Mouse (Mus musculus) C2C12 (cell line): Measurements from ENCODE around the gene Rere. TPM values are rescaled to one million over a fixed set of nuclear protein-coding genes. Genes with fewer than 3 reads are reported as not detected.
A peak's percentile ranks its signal among the peaks of the same experiment; 100 is the strongest.
"Not testable (repeated sequence)": the region's sequence is repeated elsewhere in the genome, so short reads cannot be mapped to it uniquely, and the experiment has no call there.

Experiments
- H3K27me3 ChIP-seq: one replicate; pipeline ENCODE4 v1.6.1; 2011; ENCODE audit not compliant: control insufficient read depth, insufficient read depth, insufficient read length
- H3K36me3 ChIP-seq: one replicate; pipeline ENCODE4 v1.6.1; 2011; ENCODE audit not compliant: control insufficient read depth, insufficient read depth
- H3K4me3 ChIP-seq: one replicate; pipeline ENCODE4 v1.5.1; 2011; ENCODE audit warnings: mild to moderate bottlenecking, control low read depth; ENCODE audit not compliant: poor library complexity, insufficient read depth, severe bottlenecking
- H3K79me2 ChIP-seq: one replicate; pipeline ENCODE4 v1.6.1; 2011; ENCODE audit not compliant: control insufficient read depth, insufficient read depth
- H3K79me3 ChIP-seq: one replicate; pipeline ENCODE4 v1.6.1; 2011; ENCODE audit warnings: low read depth, control low read depth
- H3ac ChIP-seq: one replicate; pipeline ENCODE3; 2011; ENCODE audit warnings: low read depth; ENCODE audit not compliant: control insufficient read depth, insufficient read length
- CEBPB ChIP-seq: IDR thresholded peaks from one replicate; pipeline ENCODE4 v1.6.1; 2011; ENCODE audit warnings: low read depth, mild to moderate bottlenecking, control low read depth, moderate library complexity
- CTCF ChIP-seq: IDR thresholded peaks from one replicate; pipeline ENCODE4 v1.5.1; 2011; ENCODE audit not compliant: control insufficient read depth, insufficient read depth, insufficient read length
- FOSL1 ChIP-seq: IDR thresholded peaks from one replicate; pipeline ENCODE4 v1.8.0; 2011; ENCODE audit warnings: mild to moderate bottlenecking, low read length; ENCODE audit not compliant: poor library complexity, insufficient read depth, severe bottlenecking
- MAX ChIP-seq: IDR thresholded peaks from one replicate; pipeline ENCODE4 v1.6.1; 2011; ENCODE audit warnings: mild to moderate bottlenecking, control low read depth
- MYOD1 ChIP-seq: IDR thresholded peaks from one replicate; pipeline ENCODE4 v1.6.1; 2011; ENCODE audit warnings: low read depth; ENCODE audit not compliant: control insufficient read depth, insufficient read length
- MYOG ChIP-seq: IDR thresholded peaks from one replicate; pipeline ENCODE4 v1.6.1; 2011; ENCODE audit not compliant: control insufficient read depth, insufficient read length; ENCODE audit errors: extremely low read depth
- USF1 ChIP-seq: IDR thresholded peaks from one replicate; pipeline ENCODE4 v1.6.1; 2011; ENCODE audit warnings: low read depth, mild to moderate bottlenecking, control low read depth, moderate library complexity
- polyA plus RNA-seq: library from polyadenylated mRNA; unstranded; fragments of >200 nt; fragmentation: generic; extraction: Trizol; gene quantifications from one replicate; pipeline ENCODE4 v1.2.1, GENCODE M21; 2012; ENCODE audit warnings: missing spikeins

Gene Rere
- polyA plus RNA-seq, 1 experiment, result 27.1 TPM

DNA sequence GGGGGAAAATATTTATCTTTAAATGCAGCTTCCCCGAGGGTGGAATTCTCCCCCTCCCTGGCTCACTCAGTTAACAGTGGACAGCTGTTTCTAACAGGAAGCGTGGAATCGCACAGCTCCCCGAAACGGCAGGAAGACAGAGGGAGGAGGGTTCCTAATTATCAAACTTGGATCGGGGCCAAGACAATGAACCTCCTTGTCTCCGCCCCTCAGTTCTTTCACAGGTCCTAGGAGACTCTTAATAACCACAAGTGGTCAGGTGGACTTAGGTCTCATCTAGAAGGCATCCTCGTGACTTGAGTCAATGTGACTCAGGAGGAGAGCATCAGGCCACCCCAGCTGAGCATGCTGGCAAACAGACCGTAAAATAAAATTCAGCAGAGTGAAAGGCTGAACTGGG, 8.7 kb upstream of the Rere start:
- Histone ChIP-seq H3ac (no peak overlapping the region), H3K27me3 (no peaks in the 10 kb centered on the region), H3K79me2 (no peaks in the 10 kb centered on the region), H3K79me3 (no peaks in the 10 kb centered on the region), H3K4me3 (no peak overlapping the region), H3K36me3 (no peaks in the 10 kb centered on the region)
- TF ChIP-seq MAX, result peak; percentile 77
- TF ChIP-seq FOSL1, result peak; percentile 84
- TF ChIP-seq USF1, result peak; percentile 85
- TF ChIP-seq MYOG, result no peak
- peak; percentile 69 for TF ChIP-seq MYOD1
- no peak for TF ChIP-seq CTCF

DNA sequence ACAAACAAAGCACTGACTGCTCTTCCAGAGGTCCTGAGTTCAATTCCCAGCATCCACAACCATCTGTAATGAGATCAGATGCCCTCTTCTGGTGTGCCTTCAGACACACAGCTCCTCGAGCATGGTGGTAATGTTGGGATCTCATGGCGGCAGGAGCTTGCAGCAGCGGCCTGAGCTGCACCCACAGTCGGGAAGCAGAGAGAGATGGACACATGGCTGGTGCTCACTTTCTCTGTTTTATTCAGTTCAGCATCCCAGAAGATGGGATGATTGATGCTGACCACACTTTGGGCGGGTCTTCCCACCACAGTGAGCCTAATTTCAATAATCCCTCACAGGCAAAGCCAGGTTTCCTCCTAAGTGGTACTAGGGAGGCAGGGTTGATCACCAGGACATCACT, 5.9 kb upstream of the Rere start:
- Histone ChIP-seq H3K36me3 (no peaks in the 10 kb centered on the region), H3K79me2 (no peaks in the 10 kb centered on the region), H3K79me3 (no peaks in the 10 kb centered on the region), H3ac (no peak overlapping the region), H3K27me3 (no peaks in the 10 kb centered on the region), H3K4me3 (no peak overlapping the region)
- no peak for TF ChIP-seq CTCF
- no peak for TF ChIP-seq MAX
- no peak for TF ChIP-seq USF1
- TF ChIP-seq FOSL1, result no peak
- no peak for TF ChIP-seq MYOG
- no peak for TF ChIP-seq MYOD1
- TF ChIP-seq CEBPB, result no peak

DNA sequence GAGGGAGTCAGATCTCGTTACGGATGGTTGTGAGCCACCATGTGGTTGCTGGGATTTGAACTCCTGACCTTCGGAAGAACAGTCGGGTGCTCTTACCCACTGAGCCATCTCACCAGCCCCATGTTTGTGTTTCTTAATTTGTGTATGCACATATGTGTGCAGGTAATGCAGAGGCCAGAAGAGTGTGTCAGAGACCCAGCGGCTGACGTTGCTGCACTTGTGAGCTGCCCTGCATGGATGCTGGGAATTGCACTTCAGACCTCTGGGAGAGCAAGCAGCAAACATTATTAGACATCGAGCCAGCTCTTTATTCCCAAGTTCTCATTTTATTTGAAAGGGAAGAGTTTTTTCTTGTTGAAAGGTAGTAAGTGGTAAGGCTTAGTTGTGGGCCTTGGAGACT, 2.1 kb upstream of the Rere start:
- H3K79me2 ChIP-seq, result peaks cover 29% of the 10 kb centered on the region
- not testable (repeated sequence) for H3K27me3 ChIP-seq, H3ac ChIP-seq, H3K36me3 ChIP-seq, H3K4me3 ChIP-seq
- peaks cover 23% of the 10 kb centered on the region for H3K79me3 ChIP-seq

DNA sequence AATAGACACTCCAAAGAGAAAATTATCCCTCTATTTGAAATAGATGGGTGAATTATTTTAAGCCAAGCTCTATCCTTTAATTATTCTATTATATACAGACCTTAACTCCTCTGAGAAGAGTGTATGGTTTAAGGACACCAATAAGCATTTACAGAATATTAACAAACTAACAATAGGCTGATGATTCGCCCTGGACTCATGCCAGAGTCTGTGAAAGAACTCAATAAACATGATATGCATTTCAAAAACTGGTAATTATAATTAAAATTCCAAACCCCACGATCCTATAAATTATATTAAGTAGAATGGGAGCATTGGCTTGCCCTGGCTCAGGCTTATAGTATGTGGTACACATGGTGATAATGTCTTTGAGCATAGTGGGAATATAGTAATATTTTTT, 1.4 kb upstream of the Rere start:
- Histone ChIP-seq H3K27me3 (no peaks in the 10 kb centered on the region), H3K4me3 (no peak overlapping the region), H3K36me3 (no peaks in the 10 kb centered on the region), H3K79me2 (peaks cover 36% of the 10 kb centered on the region), H3K79me3 (peaks cover 27% of the 10 kb centered on the region), H3ac (no peak overlapping the region)
- TF ChIP-seq CTCF (no peak), MYOD1 (no peak), MYOG (no peak), FOSL1 (no peak)

DNA sequence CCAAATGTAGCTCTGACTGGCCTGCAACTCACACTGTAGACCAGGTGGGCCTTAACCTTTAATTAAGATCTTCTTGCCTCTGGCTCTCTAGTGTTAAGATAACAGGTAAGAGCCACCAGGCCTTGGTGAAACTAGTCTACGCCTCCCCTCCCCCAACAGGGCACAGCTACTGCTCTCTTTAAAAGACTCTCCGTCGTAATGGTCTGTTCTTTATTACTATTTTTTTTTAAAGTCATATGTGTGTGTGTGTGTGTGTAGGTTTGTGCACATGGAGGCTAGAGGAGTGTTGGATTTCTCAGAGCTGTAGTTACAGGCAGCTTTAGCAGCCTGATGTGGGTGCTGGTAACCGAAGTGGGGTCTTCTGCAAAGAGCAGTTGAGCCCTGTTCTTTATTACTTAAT, 987 bp upstream of the Rere start:
- Histone ChIP-seq H3K4me3 (peak overlapping the region; percentile 79), H3ac (no peak overlapping the region), H3K79me3 (peaks cover 31% of the 10 kb centered on the region), H3K79me2 (peaks cover 40% of the 10 kb centered on the region), H3K36me3 (no peaks in the 10 kb centered on the region), H3K27me3 (no peaks in the 10 kb centered on the region)
- TF ChIP-seq MYOG, result no peak
- TF ChIP-seq USF1, result no peak
- TF ChIP-seq FOSL1, result no peak
- TF ChIP-seq MYOD1, result no peak
- no peak for TF ChIP-seq CEBPB
- TF ChIP-seq CTCF, result no peak
- TF ChIP-seq MAX, result no peak

DNA sequence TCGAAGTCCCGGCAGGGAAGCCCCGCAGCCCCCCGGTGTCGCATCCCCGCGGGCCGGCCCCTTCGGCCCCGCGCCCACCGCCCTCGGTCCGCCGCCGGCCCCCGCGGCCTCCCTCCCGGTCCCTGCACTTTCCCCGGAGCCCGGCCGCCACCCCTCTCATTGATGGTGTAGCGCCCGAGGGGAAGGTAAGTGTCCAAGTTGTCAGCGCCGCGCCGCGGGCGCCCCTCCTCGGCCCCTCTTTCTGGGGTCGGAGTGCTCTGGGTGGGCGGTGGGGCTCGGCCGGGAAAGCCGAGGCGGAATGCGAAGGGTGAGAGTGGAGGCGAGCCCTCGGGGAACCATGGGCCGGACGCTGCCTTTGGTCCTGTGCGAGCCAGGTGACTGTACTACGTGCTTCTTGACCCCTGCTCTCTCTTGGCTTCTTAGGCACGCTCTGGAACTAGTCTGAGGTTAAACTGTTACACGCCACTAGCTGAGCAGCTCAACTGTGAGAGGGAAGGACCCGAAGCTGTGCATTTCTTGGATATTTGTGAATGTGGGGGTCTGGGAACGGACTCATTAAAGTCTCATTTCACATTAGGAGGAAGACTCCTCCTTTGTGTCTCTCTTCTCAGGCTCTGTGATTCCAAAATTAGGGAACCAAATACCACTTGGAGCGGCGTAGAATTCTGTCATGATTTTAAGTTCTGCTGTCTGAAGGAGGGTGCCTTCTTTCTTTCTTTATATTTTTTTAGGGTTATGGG, 615 bp downstream of the Rere start:
- TF ChIP-seq CTCF, result no peak
- no peak for TF ChIP-seq FOSL1
- no peak for TF ChIP-seq USF1
- no peak for TF ChIP-seq MAX
- H3K27me3 ChIP-seq, result no peaks in the 10 kb centered on the region
- peaks cover 47% of the 10 kb centered on the region for H3K79me3 ChIP-seq
- H3ac ChIP-seq, result peak overlapping the region; percentile 76
- H3K79me2 ChIP-seq, result peaks cover 56% of the 10 kb centered on the region
- H3K4me3 ChIP-seq, result peak overlapping the region; percentile 79
- H3K36me3 ChIP-seq, result no peaks in the 10 kb centered on the region
